Mouse (Mus musculus): ENCODE data around the gene Nfe2.

GRCm38 (mm10) chr15:103304616-103304969, 46.4 kb upstream of the Nfe2 start:
- TF ChIP-seq POLR2A (IDR thresholded peaks at IDR 0.05; ENCODE audit: low read depth, low read length) (no peak), EP300 (IDR thresholded peaks at IDR 0.05; ENCODE audit: low read length) (no peak), MAX (IDR thresholded peaks at IDR 0.05; ENCODE audit: low read length) (no peak), E2F4 (IDR thresholded peaks at IDR 0.05; ENCODE audit: insufficient replicate concordance, low read depth, low read length) (no peak), NRF1 (IDR thresholded peaks at IDR 0.05; ENCODE audit: low read depth, low read length) (no peak), BHLHE40 (IDR thresholded peaks at IDR 0.05; ENCODE audit: low read depth, low read length) (no peak), POLR2AphosphoS2 (IDR thresholded peaks at IDR 0.05; ENCODE audit: low read depth, low read length) (no peak), USF1 (IDR thresholded peaks at IDR 0.05; ENCODE audit: low read depth, low read length) (no peak), HCFC1 (IDR thresholded peaks at IDR 0.05; ENCODE audit: low read depth, low read length) (no peak), CTCF (conservative IDR thresholded peaks at IDR 0.05 in 1 of 2, IDR thresholded peaks at IDR 0.05 in 1 of 2; ENCODE audit: low read depth in 2 of 2, low read length in 2 of 2) (no peak), RCOR1 (conservative IDR thresholded peaks at IDR 0.05; ENCODE audit: low read depth, low read length) (0 out of 2 replicates have a peak, but pooled peaks have one; percentile 9)

Data from CH12.LX (cell line).